Mouse (Mus musculus) 416B (cell line): ENCODE data around the gene Gm20388.

Source experiments
- DNase-seq: peaks from one replicate; pipeline ENCODE4 v3.0.0; 2011; ENCODE audit warnings: low read depth

The Gm20388 gene

DNA sequence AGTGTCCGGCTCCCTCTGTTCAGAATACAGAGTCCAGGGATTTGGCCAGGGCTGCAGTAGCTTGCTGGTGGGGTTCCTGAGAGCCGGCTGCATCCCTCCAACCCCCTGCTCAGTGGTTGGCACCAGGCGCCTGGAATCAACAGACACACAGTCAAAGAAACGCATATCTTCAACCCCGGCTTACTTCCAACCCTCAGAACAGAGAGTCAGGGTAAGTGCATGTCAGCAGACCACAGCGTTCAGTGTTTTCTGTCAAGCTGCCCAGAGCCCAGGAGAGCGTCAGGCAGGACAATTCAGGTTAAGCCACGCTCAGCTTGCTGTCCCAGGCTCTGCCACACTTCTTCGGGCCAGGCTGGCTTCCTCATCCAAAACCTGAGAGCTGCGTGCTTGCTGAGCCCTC is 1770.8 kb downstream of the Gm20388 start:
- no peak for DNase-seq

DNA sequence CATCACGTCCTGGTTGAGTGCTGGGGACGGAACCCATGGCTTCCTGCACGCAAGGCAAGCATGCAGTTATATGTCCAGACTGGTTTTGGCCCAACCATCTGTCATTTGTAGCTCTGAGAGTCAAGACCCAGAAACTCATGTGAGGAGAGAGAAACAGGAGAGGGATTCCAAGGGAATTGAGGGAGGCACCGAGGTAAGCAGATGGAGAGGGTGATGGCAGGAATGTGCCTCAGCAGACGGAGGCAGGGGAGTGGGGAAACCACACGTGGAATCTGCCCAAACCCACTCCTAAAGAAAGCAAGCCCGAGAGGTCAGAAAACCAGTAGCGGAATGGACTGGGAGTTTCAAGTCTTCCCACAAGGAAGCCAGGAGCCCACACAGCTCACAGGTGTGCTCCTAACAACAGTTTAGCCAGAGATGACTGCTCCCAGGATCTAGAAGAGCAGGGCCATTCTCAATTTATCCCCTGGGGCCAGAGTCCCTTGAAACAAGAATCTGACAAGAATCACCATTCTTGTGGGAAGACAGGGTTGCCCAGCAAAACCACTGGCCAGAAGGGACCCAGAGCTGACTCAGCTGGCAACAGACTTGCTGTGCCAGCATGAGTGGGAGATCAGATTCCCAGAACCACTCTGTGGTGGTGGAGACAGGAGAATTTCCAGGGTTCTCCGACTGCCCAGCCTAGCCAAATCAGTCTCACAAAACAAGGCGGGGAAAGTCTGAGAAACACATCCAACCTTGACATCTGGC is 1772.6 kb downstream of the Gm20388 start:
- no peak for DNase-seq

DNA sequence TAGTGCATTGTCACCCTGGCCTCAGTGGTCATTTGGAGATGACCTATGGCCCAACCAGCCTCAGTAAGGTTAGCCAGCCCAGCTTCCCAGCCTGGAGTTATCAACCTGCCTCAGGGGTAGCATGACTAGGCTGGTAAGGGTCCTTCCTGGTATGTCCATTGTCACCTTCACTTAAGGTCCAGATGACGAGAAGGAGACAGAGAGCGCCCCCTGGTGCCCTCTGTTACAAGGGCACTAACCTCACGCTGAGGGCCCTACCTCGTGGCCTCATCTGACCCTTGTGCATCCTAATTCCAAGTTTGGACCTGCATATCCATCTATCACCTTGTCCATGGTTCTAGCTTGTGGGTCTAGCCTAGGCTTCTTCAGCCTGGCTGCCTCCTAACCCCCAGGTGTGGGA is 1774.8 kb downstream of the Gm20388 start:
- peak; percentile 65 for DNase-seq

DNA sequence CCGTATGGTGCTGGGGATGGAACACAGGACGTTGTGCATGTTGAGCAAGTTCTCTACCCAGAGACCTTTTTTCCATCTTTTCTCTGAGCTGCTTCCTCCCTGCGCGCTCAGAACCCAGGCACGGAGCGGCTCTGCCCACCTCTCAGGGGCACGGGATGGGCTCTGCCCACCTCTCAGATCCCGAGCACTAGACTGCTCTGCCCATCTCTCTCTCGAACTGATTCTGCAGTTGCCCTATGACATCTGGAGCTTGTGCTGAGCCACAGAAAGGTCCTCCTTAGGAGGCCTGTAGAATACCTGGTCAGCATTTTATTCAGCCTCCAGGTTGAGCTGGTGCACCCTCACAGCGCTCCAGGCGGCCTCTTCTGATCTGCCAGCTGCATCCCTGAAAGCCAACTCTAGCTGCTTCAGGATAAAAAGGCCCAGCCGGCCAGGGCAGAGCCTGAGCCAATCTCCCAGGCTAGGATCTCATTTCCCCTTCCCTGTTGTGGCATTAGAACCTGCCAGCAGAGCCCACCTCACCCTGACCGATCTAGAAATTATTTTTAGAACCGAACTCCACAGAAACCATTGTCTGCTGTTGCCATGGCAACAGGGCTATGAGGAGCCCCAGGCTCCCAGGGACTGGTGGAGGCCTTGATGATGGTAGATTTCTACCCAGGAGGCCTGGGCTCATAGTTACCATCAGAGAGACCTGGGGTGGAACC is 1777.0 kb downstream of the Gm20388 start:
- no peak for DNase-seq

DNA sequence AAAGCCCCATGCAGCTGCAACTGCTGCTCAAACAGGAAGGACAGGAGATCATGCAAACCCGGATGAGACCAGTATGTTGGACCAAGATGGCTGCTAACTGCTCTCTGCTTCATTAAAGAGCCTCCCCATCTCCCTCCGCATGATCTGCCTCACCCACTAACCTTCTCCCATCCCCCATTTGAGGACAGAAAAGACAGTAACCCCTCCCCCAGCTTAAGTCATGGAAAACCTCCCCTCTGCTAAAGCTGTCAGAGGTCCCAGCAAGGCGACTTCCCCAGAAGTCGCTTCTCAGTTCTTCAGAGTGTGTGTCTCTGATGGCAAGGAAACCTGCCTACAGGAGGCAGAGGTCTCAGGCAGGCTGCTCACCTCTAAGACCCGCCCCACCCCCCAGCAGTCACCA is 1777.9 kb downstream of the Gm20388 start:
- DNase-seq: no peak

DNA sequence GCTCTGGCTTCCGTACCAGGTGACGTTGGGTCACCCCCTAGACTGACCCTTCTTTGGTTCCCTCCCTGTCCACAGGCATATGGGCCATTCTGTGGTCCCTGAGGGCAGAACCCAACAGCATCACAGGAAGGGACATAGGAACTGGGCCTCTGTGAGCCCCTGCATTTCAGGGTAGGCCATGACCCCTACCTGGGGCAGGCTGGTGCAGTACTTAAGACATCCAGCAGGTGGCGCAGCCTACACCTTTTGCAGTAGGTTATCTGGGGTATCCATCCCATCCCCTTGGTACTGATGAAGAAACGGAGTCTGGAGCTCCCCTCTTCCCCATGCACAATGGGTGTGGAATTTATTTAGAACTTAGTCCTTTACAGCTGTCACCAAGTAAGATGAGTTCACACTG is 1783.8 kb downstream of the Gm20388 start:
- DNase-seq: peak; percentile 34

DNA sequence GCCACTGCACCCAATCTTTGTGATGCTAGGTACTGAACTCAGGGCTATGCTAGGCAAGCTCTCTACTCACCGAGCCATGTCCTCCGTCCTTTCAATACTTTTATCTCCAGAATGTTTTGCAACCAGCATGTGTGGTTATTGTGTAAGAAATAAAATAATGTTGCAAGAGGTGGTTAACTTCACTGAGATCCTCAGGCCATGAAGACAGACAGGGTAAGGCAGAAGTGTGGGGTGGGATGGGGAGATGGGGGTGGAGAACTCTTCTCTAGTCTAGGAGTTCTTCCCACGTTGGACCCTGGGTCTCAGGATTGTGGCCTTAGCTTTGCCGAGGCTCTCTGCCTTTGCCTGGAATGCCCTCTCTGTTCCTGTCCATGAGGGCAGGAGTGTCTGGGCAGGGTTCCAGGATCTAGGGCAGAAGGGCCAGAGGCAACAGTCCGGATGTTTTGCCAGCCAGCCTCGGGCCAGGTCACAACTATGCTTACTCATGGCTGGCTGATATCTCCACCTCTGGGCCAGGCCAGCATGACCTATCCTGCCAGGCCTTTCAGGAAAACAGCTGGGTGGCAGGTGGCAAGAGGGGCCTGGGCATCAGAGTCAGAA is 1785.0 kb downstream of the Gm20388 start:
- DNase-seq: peak; percentile 93

DNA sequence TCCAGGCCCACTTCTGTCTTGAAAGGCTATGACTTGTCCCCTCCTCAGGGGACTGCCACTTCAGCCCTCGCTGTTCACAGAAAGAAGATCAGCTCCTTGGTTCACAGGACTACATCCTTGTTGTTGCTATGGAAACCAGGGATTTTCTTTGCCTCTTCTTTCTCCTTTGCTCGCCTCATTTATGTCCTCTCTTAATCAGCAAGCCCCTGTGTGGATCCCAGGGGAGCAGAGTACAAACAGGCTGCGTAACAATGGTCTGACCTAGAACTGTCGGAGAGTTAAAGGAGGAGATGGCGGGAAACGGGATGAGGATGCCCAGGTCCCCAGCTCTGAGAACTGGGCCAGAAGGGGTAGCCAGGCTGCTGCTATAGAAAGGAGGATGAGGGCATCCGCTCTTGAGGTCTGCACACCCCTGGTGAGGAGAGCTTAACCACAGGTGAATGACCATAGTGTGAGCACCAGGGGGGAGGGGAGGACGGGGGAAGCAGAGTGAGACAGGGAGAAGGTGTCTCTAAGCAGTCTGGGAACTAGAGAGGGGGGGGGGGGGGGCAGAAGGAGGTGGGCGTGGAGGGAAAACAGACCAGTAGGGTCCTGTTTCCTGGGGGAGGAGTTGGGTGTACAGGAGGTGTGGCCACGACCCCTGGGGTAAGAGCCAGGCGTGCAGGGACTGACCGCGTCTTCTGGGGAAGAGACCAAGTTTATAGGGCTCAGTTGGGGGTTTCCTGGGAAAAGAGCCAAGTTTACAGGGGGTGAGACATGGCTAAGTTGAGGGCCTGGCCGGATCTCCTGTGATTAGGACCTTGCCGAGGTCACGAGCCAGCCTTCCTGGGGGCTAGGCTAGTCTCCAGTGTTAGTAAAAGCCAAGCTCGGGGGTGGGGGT is 1787.3 kb downstream of the Gm20388 start:
- DNase-seq: peak; percentile 33

DNA sequence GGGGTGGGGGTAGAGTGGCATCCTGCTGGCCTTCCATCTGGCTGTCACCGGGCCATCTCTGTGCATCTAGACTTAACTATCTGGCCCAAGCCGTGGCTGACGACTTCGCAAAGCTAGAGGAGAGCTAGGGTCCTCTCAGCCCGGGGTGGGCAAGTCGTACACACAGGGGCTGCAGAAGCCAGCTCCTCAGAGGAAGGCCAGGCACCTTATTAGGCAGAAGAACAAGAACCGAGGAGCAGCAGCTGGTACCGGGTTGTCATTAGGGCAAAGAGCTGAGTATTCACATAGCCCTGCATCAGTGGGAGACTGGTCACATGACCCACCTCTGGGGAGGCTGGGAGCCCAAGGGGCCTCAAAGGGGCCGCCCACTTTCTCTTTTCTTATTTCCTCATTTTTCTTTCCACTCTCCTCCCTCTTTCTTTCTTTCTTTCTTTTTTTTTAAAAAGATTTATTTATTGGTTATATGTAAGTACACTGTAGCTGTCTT is 1788.0 kb downstream of the Gm20388 start:
- DNase-seq: no peak

DNA sequence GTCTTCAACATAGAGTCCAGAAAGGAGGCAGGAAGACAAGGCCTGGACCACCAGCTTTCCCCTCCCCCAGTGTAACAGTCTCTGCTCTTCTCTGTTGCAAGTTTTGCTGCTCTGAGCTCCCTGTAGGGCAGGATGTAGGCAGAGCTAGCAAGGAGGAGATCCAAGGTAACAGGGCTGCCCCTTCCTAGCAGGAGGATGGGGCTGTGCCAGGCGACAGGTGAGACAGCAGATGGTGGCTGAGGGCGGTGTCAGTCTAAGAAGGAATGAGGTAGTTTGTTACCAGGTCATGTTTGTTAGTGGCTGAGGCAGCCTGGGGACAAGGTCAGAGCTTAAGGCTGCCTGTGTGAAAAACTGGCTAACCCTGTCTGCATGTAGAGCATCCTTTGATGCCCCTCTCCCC is 1789.3 kb downstream of the Gm20388 start:
- no peak for DNase-seq

DNA sequence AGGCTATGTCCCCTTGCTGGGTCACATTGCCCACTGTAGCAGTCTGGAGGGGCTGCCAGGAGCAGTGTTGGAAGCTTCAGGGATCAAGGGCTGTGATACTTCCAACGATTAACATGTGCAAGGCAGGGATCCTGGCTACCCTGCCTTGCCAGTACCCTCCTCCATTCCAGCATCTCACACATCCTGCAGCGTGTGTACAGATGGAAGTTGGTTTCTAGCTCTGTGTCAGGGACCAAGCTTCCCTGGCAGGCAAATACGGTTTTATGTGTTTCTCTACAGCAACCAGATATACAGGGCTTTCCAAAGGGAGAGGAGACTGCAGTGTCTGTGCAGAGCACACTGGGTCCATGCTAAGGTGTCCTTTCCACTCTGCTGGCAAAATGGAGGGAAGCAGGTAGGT is 1794.5 kb downstream of the Gm20388 start:
- no peak for DNase-seq

DNA sequence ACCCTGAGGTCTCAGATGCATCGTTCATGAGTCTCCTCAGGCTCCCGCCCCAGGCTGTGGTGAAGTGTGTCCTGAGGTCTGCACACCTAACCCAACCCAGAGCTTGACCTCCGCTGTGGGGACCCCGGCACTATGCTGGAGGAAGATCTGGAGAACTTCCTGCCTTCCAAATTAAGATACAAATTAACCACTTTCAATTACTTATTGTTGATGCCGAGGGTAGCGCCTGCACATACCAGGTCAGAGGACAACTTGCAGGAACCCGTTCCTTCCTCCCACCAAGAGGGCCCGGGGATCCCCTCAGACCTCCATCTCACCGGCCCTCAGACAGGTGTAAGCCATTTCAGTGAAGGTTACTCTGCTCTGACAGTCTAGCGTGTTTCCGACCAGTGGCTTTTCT is 1796.3 kb downstream of the Gm20388 start:
- DNase-seq: no peak

DNA sequence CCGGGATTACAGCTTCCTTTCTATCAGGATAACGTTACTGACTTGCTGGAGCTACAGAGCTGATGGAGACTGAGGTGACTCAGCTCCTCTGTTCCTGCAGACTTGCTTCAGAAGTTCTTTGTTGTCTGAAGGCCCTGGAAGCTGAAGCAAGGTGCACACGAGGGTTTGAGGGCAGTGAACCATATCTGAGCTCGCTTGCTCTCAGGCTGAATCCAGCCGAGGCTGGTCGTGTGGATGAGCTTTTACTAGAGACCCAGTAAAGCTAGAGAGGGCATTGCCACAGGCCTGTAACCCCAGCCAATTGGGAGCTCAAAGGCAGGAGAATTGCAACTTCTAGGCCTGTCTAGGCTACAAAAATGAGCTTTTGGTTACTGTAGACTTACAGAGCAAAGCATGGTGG is 1797.8 kb downstream of the Gm20388 start:
- DNase-seq: no peak

DNA sequence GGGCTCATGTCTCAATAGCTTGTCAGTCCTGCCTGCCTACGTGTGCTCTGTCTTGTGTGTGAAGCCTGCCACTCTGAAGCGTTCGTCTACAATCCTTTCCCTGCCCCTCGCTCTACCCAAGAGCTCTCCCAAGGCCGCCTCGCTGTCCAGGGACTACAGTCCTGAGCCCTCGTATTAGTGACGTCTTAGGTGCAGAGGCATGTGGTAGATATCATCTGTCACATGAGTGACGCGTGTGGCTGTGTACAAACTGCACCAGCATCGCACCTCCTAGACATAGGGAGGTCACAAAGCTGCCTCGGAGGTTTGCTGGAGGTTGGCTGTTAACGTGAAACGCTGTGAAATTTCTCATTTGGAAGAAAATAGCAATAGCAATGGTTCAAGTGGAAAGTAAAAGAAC is 1806.9 kb downstream of the Gm20388 start:
- DNase-seq: no peak

DNA sequence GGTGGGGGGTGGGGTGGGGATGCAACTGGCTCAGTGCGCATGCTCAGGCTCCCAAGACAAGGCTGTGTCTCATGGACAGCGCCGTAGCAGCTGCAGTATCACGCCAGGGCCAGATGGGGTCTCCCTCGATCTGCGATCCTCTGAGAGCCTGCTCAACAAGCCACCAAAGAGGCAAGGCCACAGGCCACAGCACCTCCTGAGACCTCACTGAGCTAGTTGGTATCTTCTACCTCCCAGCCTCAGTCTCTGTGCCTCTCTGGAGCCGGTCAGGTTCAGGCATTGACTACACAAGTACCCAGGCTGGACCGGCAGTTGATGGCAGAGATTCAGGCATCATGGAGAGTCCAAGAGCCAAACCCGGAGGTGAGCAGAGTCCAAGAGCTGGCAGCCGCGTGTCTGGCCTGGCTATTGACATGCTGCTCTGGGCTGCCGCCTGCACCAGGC is 1807.4 kb downstream of the Gm20388 start:
- DNase-seq: peak; percentile 78

DNA sequence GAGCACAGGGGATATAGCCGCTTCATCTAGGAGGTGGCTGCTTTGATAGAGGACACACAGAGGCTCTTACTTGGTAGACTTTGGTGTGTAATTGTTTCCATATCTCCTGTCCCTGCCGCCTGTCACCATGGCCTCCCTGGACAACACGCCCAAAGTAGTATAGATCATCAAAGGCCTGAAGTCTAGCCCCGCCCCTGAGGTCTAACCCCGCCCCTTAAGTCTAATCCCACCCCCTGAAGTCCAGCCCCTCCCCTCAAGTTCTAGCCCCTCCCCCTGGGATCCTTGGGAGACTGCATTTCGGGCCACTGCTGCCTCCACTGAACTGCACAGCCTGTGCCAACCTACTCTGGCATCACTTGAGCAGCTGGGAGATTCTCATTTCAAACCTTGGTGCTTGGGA is 1808.3 kb downstream of the Gm20388 start:
- no peak for DNase-seq

DNA sequence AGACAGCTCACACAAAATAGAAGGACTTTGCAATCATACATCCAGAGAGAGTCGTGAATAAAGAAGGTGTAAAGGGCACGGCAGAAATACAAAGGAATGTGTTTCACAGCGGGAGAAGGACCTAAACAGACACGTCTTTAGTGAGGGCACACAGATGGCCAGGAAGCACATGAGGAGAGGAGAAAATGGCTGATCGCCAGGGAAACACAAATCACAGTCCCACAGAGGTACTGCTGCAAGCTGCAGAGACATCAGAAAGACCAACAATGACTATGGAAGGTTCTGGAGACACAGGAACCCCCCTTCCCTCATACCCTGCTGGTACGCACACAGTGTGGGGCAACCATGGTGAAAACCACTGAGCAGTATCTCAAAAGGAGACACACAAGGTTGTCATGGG is 1810.4 kb downstream of the Gm20388 start:
- no peak for DNase-seq

DNA sequence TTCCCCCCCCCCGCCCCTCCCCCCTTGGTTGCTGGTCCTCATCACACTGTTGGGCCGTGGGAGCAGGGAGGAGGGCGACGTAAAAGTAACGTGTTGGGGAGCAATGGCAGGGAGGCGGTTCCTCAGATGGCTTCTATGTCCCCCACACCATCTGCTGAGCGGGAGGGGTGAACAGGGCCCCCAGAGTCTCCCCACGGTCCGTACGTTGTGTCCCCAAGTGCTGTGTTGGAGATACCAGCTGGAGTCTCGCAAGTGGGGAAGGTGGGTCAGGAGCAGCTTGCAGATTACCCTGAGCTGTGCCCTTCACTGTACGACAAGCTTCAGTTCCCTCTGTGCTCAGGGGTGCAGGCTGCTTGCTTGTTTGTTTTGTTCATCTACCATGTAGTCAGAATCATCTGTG is 1813.2 kb downstream of the Gm20388 start:
- DNase-seq: no peak

DNA sequence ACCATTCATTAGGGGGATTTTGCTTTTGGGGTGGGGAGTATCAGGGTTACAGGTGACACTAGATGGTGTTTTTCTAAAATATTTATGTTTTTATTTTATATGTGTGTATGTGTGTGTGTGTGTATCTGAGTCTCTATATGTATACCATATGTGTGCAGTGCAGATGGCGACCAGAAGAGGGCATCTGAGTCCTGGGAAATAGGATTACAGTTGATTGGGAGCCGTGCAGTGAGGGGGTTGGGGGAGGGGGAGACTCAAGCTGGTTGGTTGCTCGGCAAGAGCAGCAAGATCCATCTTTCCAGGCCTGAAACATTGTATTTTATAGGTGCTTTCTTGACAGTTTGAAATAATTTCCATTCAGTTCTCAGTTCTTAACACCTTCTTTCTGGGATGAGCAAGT is 1816.5 kb downstream of the Gm20388 start:
- DNase-seq: no peak

DNA sequence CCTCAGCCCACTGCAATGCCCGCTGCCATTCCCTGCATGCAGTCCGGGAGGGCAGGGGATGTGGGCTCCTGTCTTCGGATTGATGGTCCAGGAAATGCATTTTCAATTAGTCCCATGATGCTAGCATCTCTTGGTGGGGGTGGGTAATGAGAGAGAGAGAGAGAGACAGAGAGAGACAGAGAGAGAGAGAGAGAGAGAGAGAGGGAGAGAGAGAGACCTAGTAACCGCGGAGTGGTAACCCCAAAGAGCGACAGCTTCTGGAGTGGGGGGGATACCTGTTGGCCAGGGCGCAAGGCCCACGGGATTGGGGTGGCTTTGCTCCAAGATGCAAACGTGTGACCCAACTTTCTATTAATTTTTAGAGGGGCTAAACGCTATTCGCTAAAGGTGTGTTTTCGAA is 1818.7 kb downstream of the Gm20388 start, which contains the start of gene Jph3:
Jph3 (plus strand) TSS at position 301 of the 400 bp plus-strand sequence.
- DNase-seq: no peak

DNA sequence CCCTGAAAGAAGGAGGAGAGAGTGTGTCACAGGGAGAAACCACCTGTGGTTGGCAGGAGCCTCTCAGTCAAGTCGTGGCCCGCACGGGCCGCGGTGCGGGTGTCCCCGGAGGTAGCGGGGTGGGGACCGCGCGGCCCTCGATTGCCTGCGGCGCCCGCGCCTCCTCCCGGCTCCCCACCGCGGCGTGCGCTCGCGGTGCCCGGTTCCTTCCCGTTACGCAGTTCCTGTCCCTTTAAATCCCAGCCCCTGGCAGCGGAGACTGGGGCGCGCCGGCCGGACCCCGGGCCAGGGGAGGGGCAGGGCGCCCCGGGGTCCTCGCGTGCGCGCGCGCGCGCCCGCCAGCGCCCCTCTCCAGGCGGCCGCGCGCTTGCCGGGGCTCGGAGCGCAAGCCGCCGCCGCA is 1819.1 kb downstream of the Gm20388 start:
- no peak for DNase-seq

DNA sequence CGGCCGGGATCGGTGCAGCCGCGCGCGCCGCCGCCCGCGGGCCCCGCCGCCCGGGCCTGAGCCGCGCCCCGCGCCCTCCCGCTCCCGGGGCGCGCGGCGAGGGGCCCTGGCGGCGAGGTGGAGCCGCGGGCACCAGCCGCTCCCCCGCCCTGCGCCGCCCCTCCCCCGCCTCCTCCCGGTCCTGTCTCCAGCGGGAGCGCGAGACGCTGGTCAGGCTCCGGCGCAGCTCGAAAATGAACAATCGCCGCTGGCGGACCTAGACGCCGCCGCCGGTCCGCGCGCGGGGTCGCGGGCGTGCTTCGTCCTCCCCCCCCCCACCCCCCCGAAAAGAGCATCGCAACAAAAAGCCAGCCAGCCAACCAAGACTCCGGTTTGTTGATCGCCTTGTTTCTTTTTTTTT is 1819.5 kb downstream of the Gm20388 start:
- DNase-seq: no peak
